ENCODE assay signal across 1 mouse cellular context in genomic region chr4:136174216-136175193, GRCm38 (mm10).
TF ChIP-seq lines count a peak whose summit lies in the region.

No protein-coding gene starts in this region.

TF ChIP-seq in MEL, 35 proteins besides CTCF, POLR2A, EP300 and RAD21 (continued from another document):
- TF ChIP-seq NELFE (IDR thresholded peaks at IDR 0.05; ENCODE audit: low read depth, low read length) (no peak), E2F4 (IDR thresholded peaks at IDR 0.05; ENCODE audit: borderline replicate concordance, low read depth, low read length) (no peak), BHLHE40 (IDR thresholded peaks at IDR 0.05; ENCODE audit: borderline replicate concordance, low read depth, low read length) (no peak)
